Mouse (Mus musculus): ENCODE data around the gene Olfr1393. TPM values are rescaled to one million over a fixed set of nuclear protein-coding genes. Genes with fewer than 3 reads are reported as not detected.
A peak's percentile ranks its signal among the peaks of the same experiment; 100 is the strongest.

The Olfr1393 gene
- polyA plus RNA-seq, 1 experiment from 2014 or later: not detected

DNA sequence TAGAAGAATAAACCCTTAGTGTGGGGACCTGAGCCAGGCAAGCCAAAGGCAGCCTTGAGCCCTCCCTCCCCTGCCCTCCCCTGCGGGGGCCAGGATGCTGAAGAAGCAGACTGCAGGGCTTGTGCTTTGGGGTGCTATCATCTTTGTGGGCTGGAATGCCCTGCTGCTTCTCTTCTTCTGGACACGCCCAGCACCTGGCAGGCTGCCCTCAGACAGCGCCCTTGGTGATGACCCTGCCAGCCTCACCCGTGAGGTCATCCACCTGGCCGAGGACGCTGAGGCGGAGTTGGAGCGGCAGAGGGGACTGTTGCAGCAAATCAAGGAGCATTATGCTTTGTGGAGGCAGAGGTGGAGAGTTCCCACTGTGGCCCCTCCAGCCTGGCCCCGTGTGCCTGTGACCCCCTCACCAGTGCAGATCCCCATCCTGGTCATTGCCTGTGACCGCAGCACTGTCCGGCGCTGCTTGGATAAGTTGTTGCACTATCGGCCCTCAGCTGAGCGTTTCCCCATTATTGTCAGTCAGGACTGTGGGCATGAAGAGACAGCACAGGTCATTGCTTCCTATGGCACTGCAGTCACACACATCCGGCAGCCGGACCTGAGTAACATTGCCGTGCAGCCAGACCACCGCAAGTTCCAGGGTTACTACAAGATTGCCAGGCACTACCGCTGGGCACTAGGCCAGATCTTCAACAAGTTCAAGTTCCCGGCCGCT is 17.3 kb upstream of the Olfr1393 start:
- H3K27me3 ChIP-seq (ENCODE audit: insufficient read depth, poor library complexity, severe bottlenecking): no peaks in the 10 kb centered on the region
- peaks cover 59% of the 10 kb centered on the region for H3K36me3 ChIP-seq
- H3K9me3 ChIP-seq: no peaks in the 10 kb centered on the region
- no peak overlapping the region for H3K4me3 ChIP-seq
- DNase-seq (ENCODE audit: low spot score): no peak
- WGBS: 95% methylated on average over 21 of the region's 21 CpGs
- no peaks in the 10 kb centered on the region for H3K4me1 ChIP-seq (replicated peaks)
- no peak overlapping the region for H3K27ac ChIP-seq

GRCm38 (mm10) chr11:49261313-49261855 is 16.7 kb upstream of the Olfr1393 start:
- Histone ChIP-seq H3K36me3 (peaks cover 55% of the 10 kb centered on the region), H3K9me3 (no peaks in the 10 kb centered on the region), H3K4me3 (no peak overlapping the region), H3K27ac (no peak overlapping the region), H3K27me3 (ENCODE audit: insufficient read depth, poor library complexity, severe bottlenecking) (no peaks in the 10 kb centered on the region), H3K4me1 (replicated peaks) (no peaks in the 10 kb centered on the region)
- 94% methylated on average over 14 of the region's 14 CpGs for WGBS
- DNase-seq (ENCODE audit: low spot score): no peak

GRCm38 (mm10) chr11:49262286-49262685 is 15.8 kb upstream of the Olfr1393 start:
- no peaks in the 10 kb centered on the region for H3K4me1 ChIP-seq (replicated peaks)
- 88% methylated on average over 5 of the region's 5 CpGs for WGBS
- no peak overlapping the region for H3K27ac ChIP-seq
- no peaks in the 10 kb centered on the region for H3K27me3 ChIP-seq (ENCODE audit: insufficient read depth, poor library complexity, severe bottlenecking)
- H3K4me3 ChIP-seq: no peak overlapping the region
- no peaks in the 10 kb centered on the region for H3K9me3 ChIP-seq
- H3K36me3 ChIP-seq: peaks cover 47% of the 10 kb centered on the region
- DNase-seq (ENCODE audit: low spot score): no peak

DNA sequence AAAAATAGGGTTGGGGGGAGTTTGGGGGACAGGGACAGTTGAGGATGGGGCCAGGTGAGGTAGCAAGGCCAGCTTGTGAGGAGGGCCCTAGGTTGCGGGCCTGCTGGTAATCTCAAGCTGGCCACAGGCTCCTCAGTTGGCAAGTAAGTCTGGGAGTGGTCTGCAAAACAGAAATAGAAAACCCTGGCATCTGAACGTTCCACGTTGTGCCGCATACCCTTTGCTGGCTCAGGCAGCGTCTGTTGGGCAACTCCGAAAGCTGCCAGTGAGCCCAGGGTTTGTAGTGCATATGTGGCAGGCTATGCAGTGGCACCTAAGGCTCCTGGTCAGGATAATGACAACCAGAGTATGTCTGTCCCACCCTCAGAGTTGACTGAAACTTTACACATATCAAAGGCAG is 15.0 kb upstream of the Olfr1393 start:
- no peak overlapping the region for H3K4me3 ChIP-seq
- no peak for DNase-seq (ENCODE audit: low spot score)
- H3K36me3 ChIP-seq: peaks cover 44% of the 10 kb centered on the region
- H3K9me3 ChIP-seq: no peaks in the 10 kb centered on the region
- no peaks in the 10 kb centered on the region for H3K27me3 ChIP-seq (ENCODE audit: insufficient read depth, poor library complexity, severe bottlenecking)
- 91% methylated on average over 6 of the region's 6 CpGs for WGBS
- no peak overlapping the region for H3K27ac ChIP-seq
- H3K4me1 ChIP-seq (replicated peaks): no peaks in the 10 kb centered on the region

DNA sequence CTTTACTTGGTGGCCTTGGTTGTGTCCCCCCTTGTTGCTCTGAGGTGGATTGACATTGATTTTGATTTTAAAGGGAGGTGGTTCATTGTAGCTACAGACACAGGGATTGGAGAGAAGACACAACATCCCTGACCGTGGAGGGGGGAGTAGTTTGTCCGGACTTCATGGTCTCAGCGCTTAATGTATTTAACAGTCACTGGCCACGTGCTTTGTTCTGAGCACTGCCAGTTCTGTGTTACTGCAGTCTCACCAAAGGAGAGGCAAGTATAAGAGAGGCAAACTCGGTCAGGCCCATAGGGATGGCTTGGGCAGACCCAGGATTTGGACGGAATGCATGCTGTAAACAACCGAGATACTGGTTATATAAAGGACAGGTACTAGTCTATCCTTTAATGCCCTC is 14.0 kb upstream of the Olfr1393 start:
- H3K36me3 ChIP-seq: peaks cover 44% of the 10 kb centered on the region
- no peaks in the 10 kb centered on the region for H3K27me3 ChIP-seq (ENCODE audit: insufficient read depth, poor library complexity, severe bottlenecking)
- no peaks in the 10 kb centered on the region for H3K9me3 ChIP-seq
- no peaks in the 10 kb centered on the region for H3K4me1 ChIP-seq (replicated peaks)
- 86% methylated on average over 7 of the region's 7 CpGs for WGBS
- no peak overlapping the region for H3K27ac ChIP-seq
- DNase-seq (ENCODE audit: low spot score): no peak
- no peak overlapping the region for H3K4me3 ChIP-seq

DNA sequence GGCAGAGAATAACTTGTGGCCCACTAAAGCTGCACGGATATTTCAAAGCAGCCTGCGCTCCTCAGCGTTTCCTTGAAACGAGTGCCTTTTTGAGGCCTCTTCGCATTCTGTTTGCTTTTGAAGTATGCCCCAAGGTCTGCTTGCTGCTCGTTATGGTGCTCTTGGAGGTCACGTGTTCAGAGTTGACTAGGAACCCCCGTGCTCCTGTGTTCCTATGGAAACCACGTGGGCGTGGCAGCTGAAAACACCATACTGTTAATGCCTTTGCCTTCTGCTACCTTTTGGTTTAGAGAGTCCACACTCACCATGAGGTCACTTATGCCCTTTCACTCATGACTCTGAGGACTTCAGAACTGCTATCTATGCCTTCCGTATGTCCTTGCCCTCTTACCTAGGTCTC is 13.5 kb upstream of the Olfr1393 start:
- Histone ChIP-seq H3K4me1 (replicated peaks) (no peaks in the 10 kb centered on the region), H3K27ac (no peak overlapping the region), H3K9me3 (no peaks in the 10 kb centered on the region), H3K36me3 (peaks cover 41% of the 10 kb centered on the region), H3K27me3 (ENCODE audit: insufficient read depth, poor library complexity, severe bottlenecking) (no peaks in the 10 kb centered on the region), H3K4me3 (no peak overlapping the region)
- 85% methylated on average over 11 of the region's 11 CpGs for WGBS
- no peak for DNase-seq (ENCODE audit: low spot score)

- H3K4me1 ChIP-seq (replicated peaks): no peaks in the 10 kb centered on the region
These were observed 13.0 kb upstream of the Olfr1393 start for GRCm38 (mm10) chr11:49265101-49265500.

GRCm38 (mm10) chr11:49266671-49267070 is 11.4 kb upstream of the Olfr1393 start:
- no peaks in the 10 kb centered on the region for H3K9me3 ChIP-seq
- WGBS: 96% methylated on average over 6 of the region's 6 CpGs

More at GRCm38 (mm10) chr11:49265101-49265500, 13.0 kb upstream of the Olfr1393 start:
- peaks cover 37% of the 10 kb centered on the region for H3K36me3 ChIP-seq
- WGBS: 86% methylated on average over 8 of the region's 8 CpGs
- no peak overlapping the region for H3K27ac ChIP-seq
- no peak for DNase-seq (ENCODE audit: low spot score)
- no peaks in the 10 kb centered on the region for H3K9me3 ChIP-seq
- no peak overlapping the region for H3K4me3 ChIP-seq
- H3K27me3 ChIP-seq (ENCODE audit: insufficient read depth, poor library complexity, severe bottlenecking): no peaks in the 10 kb centered on the region

DNA sequence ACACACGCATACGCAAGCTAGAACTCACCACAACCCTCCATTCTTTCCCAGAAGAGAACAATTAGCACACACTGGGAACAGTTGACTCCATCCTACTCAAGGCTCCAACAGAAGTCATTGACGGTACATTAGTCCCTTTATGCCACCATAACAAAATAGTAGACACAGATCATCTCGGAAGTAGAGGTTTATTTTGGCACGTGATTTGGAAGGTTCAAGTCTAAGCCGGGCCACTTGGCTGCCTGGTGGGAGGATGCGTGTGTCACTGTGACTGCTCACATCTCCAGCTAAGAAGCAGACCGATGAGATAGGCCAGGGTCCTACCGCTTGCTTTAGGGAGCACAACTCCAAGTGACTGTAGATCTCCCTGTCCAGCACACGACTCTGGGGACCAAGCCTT is 10.8 kb upstream of the Olfr1393 start:
- DNase-seq (ENCODE audit: low spot score): no peak
- 90% methylated on average over 10 of the region's 10 CpGs for WGBS
- no peaks in the 10 kb centered on the region for H3K9me3 ChIP-seq
- H3K27ac ChIP-seq: no peak overlapping the region
- no peak overlapping the region for H3K4me3 ChIP-seq
- H3K27me3 ChIP-seq (ENCODE audit: insufficient read depth, poor library complexity, severe bottlenecking): no peaks in the 10 kb centered on the region
- no peaks in the 10 kb centered on the region for H3K4me1 ChIP-seq (replicated peaks)
- peaks cover 15% of the 10 kb centered on the region for H3K36me3 ChIP-seq

More at GRCm38 (mm10) chr11:49266671-49267070, 11.4 kb upstream of the Olfr1393 start:
- Histone ChIP-seq H3K27me3 (ENCODE audit: insufficient read depth, poor library complexity, severe bottlenecking) (no peaks in the 10 kb centered on the region), H3K4me3 (no peak overlapping the region), H3K4me1 (replicated peaks) (no peaks in the 10 kb centered on the region), H3K27ac (no peak overlapping the region), H3K36me3 (peaks cover 21% of the 10 kb centered on the region)
- no peak for DNase-seq (ENCODE audit: low spot score)

DNA sequence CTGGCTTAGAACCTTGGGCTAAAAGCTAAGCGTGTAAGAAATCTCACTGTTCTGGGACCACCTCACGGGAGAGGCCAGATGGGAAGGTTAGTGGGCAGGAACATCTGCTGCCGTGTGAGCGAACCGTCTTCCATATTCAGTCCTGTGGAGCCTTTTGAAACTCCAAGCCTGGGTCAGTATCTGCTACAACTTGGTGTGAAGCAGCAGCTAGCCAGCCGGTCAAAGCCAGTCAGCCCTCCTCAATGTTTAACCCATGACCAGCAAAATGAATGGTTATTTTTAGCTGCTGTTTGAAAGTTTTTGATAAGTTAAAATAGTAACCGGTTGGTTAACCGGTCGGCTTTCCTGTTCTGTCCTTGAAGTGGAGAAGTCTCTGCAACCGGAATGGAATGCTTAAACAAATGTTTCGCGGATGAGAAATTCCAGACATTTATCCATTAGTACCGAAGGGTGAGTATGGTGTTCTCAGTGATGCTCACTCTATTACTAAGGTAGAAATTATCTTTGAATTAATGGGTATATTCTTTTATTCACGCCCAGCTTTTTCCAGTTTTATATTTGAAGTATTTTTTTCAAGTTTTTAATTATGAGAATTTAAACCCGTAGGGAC is 10.0 kb upstream of the Olfr1393 start:
- Histone ChIP-seq H3K9me3 (no peaks in the 10 kb centered on the region), H3K4me1 (replicated peaks) (no peaks in the 10 kb centered on the region), H3K27ac (no peak overlapping the region), H3K27me3 (ENCODE audit: insufficient read depth, poor library complexity, severe bottlenecking) (no peaks in the 10 kb centered on the region), H3K36me3 (peaks cover 7% of the 10 kb centered on the region; the same call in 1 of the 2 replicates), H3K4me3 (no peak overlapping the region)
- WGBS: 90% methylated on average over 15 of the region's 15 CpGs
- DNase-seq (ENCODE audit: low spot score): no peak

DNA sequence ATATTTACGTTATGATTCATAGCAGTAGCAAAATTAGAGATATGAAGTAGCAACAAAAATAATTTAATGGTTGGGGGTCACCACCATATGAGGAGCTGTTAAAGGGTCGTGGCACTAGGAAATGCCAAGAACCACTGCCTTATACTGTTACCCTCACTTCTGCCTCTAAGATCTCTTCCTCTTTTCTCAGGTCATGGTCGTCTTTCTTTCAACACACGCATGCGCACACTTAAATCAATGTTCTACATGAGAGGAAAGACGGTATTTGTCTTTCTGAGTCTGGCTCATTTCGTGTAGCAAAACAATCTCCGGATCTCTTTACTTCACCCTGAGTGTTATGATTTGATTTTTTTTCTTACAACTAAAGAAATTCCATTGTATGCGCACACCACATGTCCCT is 8.3 kb upstream of the Olfr1393 start:
- DNase-seq (ENCODE audit: low spot score): no peak
- Histone ChIP-seq H3K9me3 (no peaks in the 10 kb centered on the region), H3K27me3 (ENCODE audit: insufficient read depth, poor library complexity, severe bottlenecking) (no peaks in the 10 kb centered on the region), H3K4me1 (replicated peaks) (no peaks in the 10 kb centered on the region), H3K27ac (no peak overlapping the region), H3K36me3 (no peaks in the 10 kb centered on the region), H3K4me3 (no peak overlapping the region)
- 94% methylated on average over 9 of the region's 9 CpGs for WGBS

GRCm38 (mm10) chr11:49270368-49270767 is 7.7 kb upstream of the Olfr1393 start:
- no peak for DNase-seq (ENCODE audit: low spot score)
- no peaks in the 10 kb centered on the region for H3K9me3 ChIP-seq
- H3K4me1 ChIP-seq (replicated peaks): no peaks in the 10 kb centered on the region
- H3K36me3 ChIP-seq: no peaks in the 10 kb centered on the region
- no peak overlapping the region for H3K4me3 ChIP-seq
- no peaks in the 10 kb centered on the region for H3K27me3 ChIP-seq (ENCODE audit: insufficient read depth, poor library complexity, severe bottlenecking)
- H3K27ac ChIP-seq: no peak overlapping the region
- WGBS: 92% methylated on average over 4 of the region's 4 CpGs

DNA sequence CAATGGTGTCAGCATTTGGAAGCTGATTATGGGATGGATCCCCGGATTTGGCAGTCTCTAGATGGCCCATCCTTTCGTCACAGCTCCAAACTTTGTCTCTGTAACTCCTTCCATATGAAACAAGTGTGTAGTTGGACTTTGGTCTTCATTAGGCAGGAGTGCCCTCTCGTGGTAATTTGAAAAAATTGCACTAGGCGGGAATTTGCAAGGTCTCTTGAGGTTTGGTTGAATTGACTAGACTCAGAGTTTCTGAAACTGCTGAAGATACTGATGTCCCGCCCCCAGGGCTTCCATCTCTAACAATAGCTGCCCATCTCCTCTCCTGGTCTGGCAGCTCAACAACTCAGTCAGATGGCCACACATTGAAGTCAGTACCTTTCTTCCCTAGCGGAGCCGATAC is 6.8 kb upstream of the Olfr1393 start:
- Histone ChIP-seq H3K4me1 (replicated peaks) (no peaks in the 10 kb centered on the region), H3K27ac (no peak overlapping the region)
- 31% methylated on average over 7 of the region's 7 CpGs for WGBS

More for the DNA sequence above, 6.8 kb upstream of the Olfr1393 start:
- DNase-seq (ENCODE audit: low spot score): peak; percentile 42
- Histone ChIP-seq H3K9me3 (no peaks in the 10 kb centered on the region), H3K36me3 (no peaks in the 10 kb centered on the region), H3K4me3 (no peak overlapping the region), H3K27me3 (ENCODE audit: insufficient read depth, poor library complexity, severe bottlenecking) (no peaks in the 10 kb centered on the region)
